Mouse (Mus musculus) retina, postnatal 7 days (tissue): Measurements from ENCODE around the gene Elmsan1.
A peak's percentile ranks its signal among the peaks of the same experiment; 100 is the strongest.

Experiments
- DNase-seq: peaks from one replicate; pipeline ENCODE4 v3.0.0-alpha.2; 2012; ENCODE audit warnings: low read depth, low spot score

Gene Elmsan1

GRCm38 (mm10) chr12:84193642-84194399, 24.9 kb downstream of the Elmsan1 start:
- peak; percentile 79 for DNase-seq

GRCm38 (mm10) chr12:84192741-84193641, 25.7 kb downstream of the Elmsan1 start:
- DNase-seq = peak; percentile 54

GRCm38 (mm10) chr12:84192280-84192679, 26.4 kb downstream of the Elmsan1 start:
- no peak for DNase-seq

GRCm38 (mm10) chr12:84191770-84192169, 26.9 kb downstream of the Elmsan1 start:
- DNase-seq = no peak

GRCm38 (mm10) chr12:84191190-84191589, 27.5 kb downstream of the Elmsan1 start:
- DNase-seq = no peak

- DNase-seq = no peak
Measured at GRCm38 (mm10) chr12:84190151-84190820, 28.4 kb downstream of the Elmsan1 start.

- DNase-seq = no peak
Measured at GRCm38 (mm10) chr12:84188881-84189444, 29.7 kb downstream of the Elmsan1 start.

GRCm38 (mm10) chr12:84187752-84188601, 30.7 kb downstream of the Elmsan1 start:
- DNase-seq = no peak

- DNase-seq = no peak
Measured at GRCm38 (mm10) chr12:84186950-84187349, 31.7 kb downstream of the Elmsan1 start.

GRCm38 (mm10) chr12:84186536-84186935, 32.1 kb downstream of the Elmsan1 start:
- no peak for DNase-seq

GRCm38 (mm10) chr12:84185547-84185946, 33.1 kb downstream of the Elmsan1 start:
- no peak for DNase-seq

GRCm38 (mm10) chr12:84184979-84185378, 33.7 kb downstream of the Elmsan1 start:
- no peak for DNase-seq

- DNase-seq = no peak
Measured at GRCm38 (mm10) chr12:84181999-84182398, 36.7 kb downstream of the Elmsan1 start.

GRCm38 (mm10) chr12:84180701-84181435, 37.8 kb downstream of the Elmsan1 start:
- no peak for DNase-seq

- DNase-seq = no peak
Measured at GRCm38 (mm10) chr12:84180090-84180489, 38.6 kb downstream of the Elmsan1 start.

GRCm38 (mm10) chr12:84178652-84179445, 39.8 kb downstream of the Elmsan1 start:
- no peak for DNase-seq

GRCm38 (mm10) chr12:84178052-84178451, 40.6 kb downstream of the Elmsan1 start:
- DNase-seq = no peak

- no peak for DNase-seq
Measured at GRCm38 (mm10) chr12:84176886-84177765, 41.6 kb downstream of the Elmsan1 start.
